Mouse (Mus musculus) G1E (cell line): ENCODE measurements around the gene Ndufa12. TPM values are rescaled to one million over a fixed set of nuclear protein-coding genes. Genes with fewer than 3 reads are reported as not detected.

Experiments
- ATAC-seq: 2 replicates; pipeline ENCODE4 v1.8.0; 2016; ENCODE audit warnings: mild to moderate bottlenecking; ENCODE audit not compliant: insufficient number of reproducible peaks, poor library complexity, low FRiP score, severe bottlenecking; ENCODE audit errors: extremely low read depth
- DNase-seq: peaks from one replicate; pipeline ENCODE4 v3.0.0; 2012; ENCODE audit warnings: low spot score
- H3K27me3 ChIP-seq: 2 replicates; pipeline ENCODE4 v1.6.1; 2012; ENCODE audit warnings: mild to moderate bottlenecking, low read length, inconsistent platforms; ENCODE audit not compliant: insufficient read depth
- H3K36me3 ChIP-seq: replicated peaks from 2 replicates; pipeline ENCODE3; 2012; ENCODE audit warnings: mild to moderate bottlenecking, inconsistent platforms
- H3K4me1 ChIP-seq: 2 replicates; pipeline ENCODE4 v1.6.1; 2012; ENCODE audit warnings: low read depth, low read length, inconsistent platforms, mixed read lengths; ENCODE audit not compliant: insufficient read depth
- H3K4me3 ChIP-seq: 2 replicates; pipeline ENCODE4 v1.5.1; 2012; ENCODE audit warnings: low read depth, mild to moderate bottlenecking, inconsistent platforms, low read length, moderate library complexity, mixed read lengths
- H3K9me3 ChIP-seq: replicated peaks from 2 replicates; pipeline ENCODE4 v1.6.1; 2012; ENCODE audit warnings: inconsistent platforms
- CTCF ChIP-seq: IDR thresholded peaks from 2 replicates; pipeline ENCODE4 v1.5.1; 2012; ENCODE audit warnings: low read depth, low read length, inconsistent platforms, mixed read lengths
- GATA1 ChIP-seq: IDR thresholded peaks from 2 replicates; pipeline ENCODE4 v1.6.1; 2012; ENCODE audit warnings: borderline replicate concordance, low read length, inconsistent platforms, mixed read lengths
- GATA2 ChIP-seq: IDR thresholded peaks from 2 replicates; pipeline ENCODE4 v1.6.1; 2012; ENCODE audit warnings: low read depth, low read length, inconsistent platforms, borderline replicate concordance
- POLR2AphosphoS5 ChIP-seq: IDR thresholded peaks from 2 replicates; pipeline ENCODE4 v1.6.1; 2012; ENCODE audit warnings: low read depth, low read length, inconsistent platforms; ENCODE audit not compliant: insufficient replicate concordance
- TAL1 ChIP-seq: conservative IDR thresholded peaks from 2 replicates; pipeline ENCODE4 v1.6.1; 2012; ENCODE audit warnings: low read depth, low read length, inconsistent platforms, mixed read lengths
- polyA plus RNA-seq: library from polyadenylated mRNA; stranded (reverse); fragments of >175 nt; gene quantifications from 2 replicates; pipeline ENCODE4 v1.2.3, GENCODE M21; 2012
- total RNA-seq, 2 experiments: library from RNA; stranded (forward) in 1 of 2; stranded (reverse) in 1 of 2; fragments of 200-1000 nt in 1 of 2; fragments of >200 nt in 1 of 2; fragmentation: Nextera tagmentation in 1 of 2; gene quantifications; 2 replicates each; pipeline ENCODE4 v1.2.3; 2014 to 2017

The Ndufa12 gene
- total and polyA plus RNA-seq, 3 experiments = 152 to 1,002 (median 269) TPM

- H3K9me3 ChIP-seq = no peaks in the 10 kb centered on the region
- no peak for DNase-seq
- H3K4me3 ChIP-seq = no peak overlapping the region
- peaks cover 6% of the 10 kb centered on the region; the same call in 1 of the 2 replicates for H3K4me1 ChIP-seq
- TF ChIP-seq GATA1 (no peak), POLR2AphosphoS5 (no peak), TAL1 (no peak), CTCF (no peak), GATA2 (no peak)
- peak; percentile 54 for ATAC-seq
- peaks cover 7% of the 10 kb centered on the region; the same call in 1 of the 2 replicates for H3K27me3 ChIP-seq
- H3K36me3 ChIP-seq = no peaks in the 10 kb centered on the region
Measured at GRCm38 (mm10) chr10:94249575-94250456, 51.3 kb downstream of the Ndufa12 start.

GRCm38 (mm10) chr10:94253260-94253807 is 54.8 kb downstream of the Ndufa12 start:
- DNase-seq (no peak), ATAC-seq (no peak)
- TF ChIP-seq TAL1 (no peak), GATA1 (no peak), POLR2AphosphoS5 (no peak), GATA2 (no peak), CTCF (no peak)
- peaks cover 6% of the 10 kb centered on the region; the same call in 1 of the 2 replicates for H3K4me1 ChIP-seq
- H3K27me3 ChIP-seq = peaks cover 4% of the 10 kb centered on the region; the same call in 1 of the 2 replicates
- no peak overlapping the region for H3K4me3 ChIP-seq
- H3K36me3 ChIP-seq = no peaks in the 10 kb centered on the region
- no peaks in the 10 kb centered on the region for H3K9me3 ChIP-seq

GRCm38 (mm10) chr10:94254766-94255165 is 56.2 kb downstream of the Ndufa12 start:
- no peaks in the 10 kb centered on the region for H3K36me3 ChIP-seq
- peaks cover 4% of the 10 kb centered on the region; the same call in 1 of the 2 replicates for H3K4me1 ChIP-seq
- no peak for ATAC-seq
- H3K4me3 ChIP-seq = no peak overlapping the region
- H3K27me3 ChIP-seq = peaks cover 4% of the 10 kb centered on the region; the same call in 1 of the 2 replicates
- DNase-seq = no peak
- H3K9me3 ChIP-seq = no peaks in the 10 kb centered on the region
- no peak for TF ChIP-seq GATA1
- TF ChIP-seq CTCF = no peak

GRCm38 (mm10) chr10:94255744-94256143 is 57.2 kb downstream of the Ndufa12 start:
- Histone ChIP-seq H3K9me3 (no peaks in the 10 kb centered on the region), H3K4me1 (no peaks in the 10 kb centered on the region), H3K27me3 (peaks cover 4% of the 10 kb centered on the region; the same call in 1 of the 2 replicates), H3K36me3 (no peaks in the 10 kb centered on the region), H3K4me3 (no peak overlapping the region)
- TF ChIP-seq POLR2AphosphoS5 (no peak), TAL1 (no peak), GATA2 (no peak), GATA1 (no peak), CTCF (no peak)
- no peak for DNase-seq
- ATAC-seq = no peak

GRCm38 (mm10) chr10:94256518-94256917 is 58.0 kb downstream of the Ndufa12 start:
- H3K4me3 ChIP-seq = no peak overlapping the region
- H3K9me3 ChIP-seq = no peaks in the 10 kb centered on the region
- DNase-seq (no peak), ATAC-seq (no peak)
- H3K4me1 ChIP-seq = no peaks in the 10 kb centered on the region
- TF ChIP-seq TAL1 (no peak), GATA1 (no peak), POLR2AphosphoS5 (no peak), CTCF (no peak)
- peaks cover 5% of the 10 kb centered on the region for H3K27me3 ChIP-seq
- H3K36me3 ChIP-seq = no peaks in the 10 kb centered on the region

- TF ChIP-seq GATA1 = no peak
- TF ChIP-seq POLR2AphosphoS5 = no peak
- no peak for TF ChIP-seq GATA2
- no peak for TF ChIP-seq CTCF
- TF ChIP-seq TAL1 = no peak
- DNase-seq (no peak), ATAC-seq (no peak)
- Histone ChIP-seq H3K36me3 (no peaks in the 10 kb centered on the region), H3K9me3 (no peaks in the 10 kb centered on the region), H3K27me3 (peaks cover 5% of the 10 kb centered on the region), H3K4me3 (no peak overlapping the region), H3K4me1 (no peaks in the 10 kb centered on the region)
Measured at GRCm38 (mm10) chr10:94260544-94260943, 62.0 kb downstream of the Ndufa12 start.
